Mouse (Mus musculus) spleen, postnatal 36 days (tissue): ENCODE data around the gene Bmt2.

ENCODE experiments used
- DNase-seq, 2 experiments: peaks; one replicate each; pipeline ENCODE4 v3.0.0; 2022; ENCODE audit warnings: low spot score in 2 of 2, mixed read lengths in 1 of 2

Bmt2 gene

DNA sequence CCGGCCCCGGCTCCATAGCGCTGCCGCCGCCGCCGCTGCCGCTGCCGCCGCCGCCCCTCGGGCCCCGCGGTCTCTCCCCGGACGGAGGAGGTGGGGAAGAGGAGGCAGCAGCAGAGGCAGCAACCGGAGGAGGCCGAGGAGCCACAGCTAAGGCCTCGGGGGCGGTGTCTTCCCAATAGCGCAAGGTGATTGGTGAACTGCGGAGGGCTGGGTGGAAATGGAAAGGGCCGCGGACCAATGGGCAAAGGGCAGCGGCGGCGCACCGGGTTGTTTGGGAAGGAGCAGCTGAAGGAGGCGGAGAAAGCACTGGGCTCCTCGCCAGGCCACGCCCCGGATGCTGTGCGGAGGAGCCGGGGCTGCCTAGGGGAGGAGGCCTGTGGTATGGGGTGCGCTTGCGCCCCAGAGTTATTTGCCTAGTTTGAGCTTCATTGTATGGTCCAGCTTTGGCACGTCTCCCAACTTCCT is at the start of gene Bmt2:
Gene Bmt2, minus strand, starts transcription at position 149 of the 465 bp plus-strand sequence.
- peak; percentile 99 for DNase-seq

GRCm38 (mm10) chr6:13722166-13722565 is 44.4 kb upstream of the Bmt2 start:
- no peak for DNase-seq

GRCm38 (mm10) chr6:13714867-13715266 is 37.1 kb upstream of the Bmt2 start:
- no peak for DNase-seq

GRCm38 (mm10) chr6:13696882-13697281 is 19.1 kb upstream of the Bmt2 start:
- no peak for DNase-seq

GRCm38 (mm10) chr6:13695103-13695845 is 17.5 kb upstream of the Bmt2 start:
- peak; percentile 44 to 58 for DNase-seq

DNA sequence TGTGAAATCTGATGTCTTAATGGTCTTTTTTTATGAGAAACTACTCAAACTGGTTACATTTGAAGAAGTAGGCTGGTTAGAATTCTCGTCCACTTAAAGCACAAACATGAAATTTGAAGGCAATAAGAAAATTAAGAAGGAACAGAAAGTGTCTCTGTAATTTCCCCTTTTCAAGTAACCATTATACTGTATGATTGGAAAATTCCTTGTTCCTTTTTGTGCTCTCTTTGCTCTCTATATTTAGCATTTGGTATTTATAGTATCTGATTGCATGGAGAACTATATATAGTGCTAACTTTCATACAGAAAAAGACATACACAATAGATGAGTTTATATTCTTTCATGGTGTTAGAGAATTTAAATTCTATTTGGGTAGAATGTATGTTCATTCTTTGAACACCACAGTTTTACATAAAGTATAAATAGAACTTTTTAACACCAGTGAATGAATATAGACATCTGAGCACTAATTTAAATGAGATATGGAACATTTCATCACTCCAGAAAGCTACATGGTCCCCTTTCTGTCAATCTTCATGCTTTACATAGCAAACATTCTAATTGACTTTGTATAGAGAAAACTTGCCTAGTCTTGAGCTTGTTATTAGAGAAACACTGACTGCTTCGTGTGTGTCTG is 14.0 kb upstream of the Bmt2 start:
- DNase-seq = peak in 1 of 2 experiments; percentile 21

- DNase-seq = peak in 1 of 2 experiments; percentile 25
Observed at GRCm38 (mm10) chr6:13690398-13690797, 12.6 kb upstream of the Bmt2 start.

DNA sequence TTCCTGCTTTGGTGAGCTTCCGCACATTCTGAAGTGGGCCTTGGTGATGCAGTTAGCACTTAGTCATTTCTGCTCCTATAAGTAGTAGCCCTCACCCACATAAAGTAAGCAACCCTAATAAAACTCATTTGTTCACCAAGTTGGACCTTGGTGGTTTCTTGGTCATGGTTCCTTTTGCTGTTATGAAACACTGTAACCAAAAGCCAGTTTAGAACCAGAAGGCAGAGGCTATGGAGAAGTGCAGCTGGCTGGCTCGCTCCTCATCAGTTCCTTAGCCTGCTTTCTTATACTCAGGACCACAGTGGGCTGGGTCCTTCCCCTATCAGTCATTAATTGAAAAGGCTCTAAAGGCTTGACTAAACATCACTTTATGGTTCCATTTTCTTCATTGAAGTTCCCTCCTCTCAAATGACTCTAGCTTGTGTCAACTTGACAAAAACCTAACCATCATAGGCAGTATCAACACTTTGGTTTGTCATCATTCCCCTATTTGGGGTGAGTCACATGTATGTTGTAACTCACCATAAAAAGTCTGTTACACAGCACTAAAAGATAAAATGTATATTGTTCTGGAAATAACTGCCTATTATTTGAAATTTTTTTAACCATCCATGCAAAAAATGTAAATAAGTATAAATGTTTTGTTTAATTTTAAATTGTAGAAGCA is 6.3 kb upstream of the Bmt2 start:
- DNase-seq = no peak

DNA sequence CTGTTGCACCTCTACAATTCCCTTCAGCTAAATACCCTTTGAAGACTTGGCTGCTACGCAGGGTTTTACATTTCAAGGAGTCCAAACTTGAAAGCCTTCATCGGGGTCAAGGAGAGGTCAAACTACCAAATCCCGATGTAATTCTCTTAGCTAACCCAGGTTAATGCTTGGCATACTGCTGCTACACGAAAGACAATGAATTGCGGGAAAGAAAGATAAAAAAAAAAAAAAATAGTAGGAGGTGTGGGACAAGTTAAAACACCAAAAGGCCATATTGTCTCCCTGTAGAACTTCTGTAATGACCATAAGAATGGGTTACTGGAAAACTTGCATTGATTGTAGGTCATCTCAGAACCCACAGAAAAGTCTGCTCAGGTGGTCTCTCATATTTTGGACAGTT is 583 bp upstream of the Bmt2 start:
- DNase-seq = no peak

- DNase-seq = peak; percentile 31 to 45
Observed at GRCm38 (mm10) chr6:13677141-13677761, 515 bp downstream of the Bmt2 start.

DNA sequence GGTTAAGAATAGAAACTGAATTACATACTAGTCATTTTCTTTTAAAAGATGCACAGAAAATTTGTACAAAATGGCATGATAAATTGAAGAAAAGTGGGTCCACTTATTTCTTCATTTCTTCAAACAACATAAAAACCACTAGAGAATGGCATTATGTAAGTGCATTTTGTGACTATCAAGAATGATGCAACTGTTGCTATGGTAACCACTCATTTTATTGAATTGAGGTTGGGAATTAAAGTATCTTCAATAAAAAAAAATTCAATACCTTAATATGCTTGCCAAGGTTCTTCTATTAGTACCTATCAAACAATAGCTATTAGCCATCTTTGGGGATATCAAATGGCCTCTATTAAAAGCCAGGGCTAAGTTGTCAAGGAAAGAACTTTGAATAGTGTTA is 1.6 kb downstream of the Bmt2 start:
- DNase-seq = no peak

- DNase-seq = no peak
Observed at GRCm38 (mm10) chr6:13674600-13675305, 3.0 kb downstream of the Bmt2 start.

DNA sequence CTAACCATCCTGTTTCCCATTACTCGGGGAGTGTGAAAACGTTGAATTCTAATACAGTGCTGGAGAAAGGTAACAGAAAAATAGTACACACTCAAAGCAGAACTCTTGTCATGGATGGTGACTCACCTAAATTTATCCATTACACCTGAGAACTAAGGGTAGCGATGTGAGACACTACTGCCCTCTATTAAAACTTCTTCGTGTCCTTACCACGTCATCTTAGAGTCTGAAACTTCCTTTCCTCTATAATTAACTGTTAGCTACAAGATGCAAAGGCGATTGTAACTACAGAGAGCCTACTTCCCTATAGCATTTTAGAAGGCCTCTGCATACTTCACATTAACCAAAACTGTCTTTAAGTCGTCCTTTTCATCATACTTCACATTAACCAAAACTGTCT is 12.1 kb downstream of the Bmt2 start:
- DNase-seq = peak; percentile 16 to 18

GRCm38 (mm10) chr6:13658016-13658415 is 19.8 kb downstream of the Bmt2 start:
- DNase-seq = no peak

DNA sequence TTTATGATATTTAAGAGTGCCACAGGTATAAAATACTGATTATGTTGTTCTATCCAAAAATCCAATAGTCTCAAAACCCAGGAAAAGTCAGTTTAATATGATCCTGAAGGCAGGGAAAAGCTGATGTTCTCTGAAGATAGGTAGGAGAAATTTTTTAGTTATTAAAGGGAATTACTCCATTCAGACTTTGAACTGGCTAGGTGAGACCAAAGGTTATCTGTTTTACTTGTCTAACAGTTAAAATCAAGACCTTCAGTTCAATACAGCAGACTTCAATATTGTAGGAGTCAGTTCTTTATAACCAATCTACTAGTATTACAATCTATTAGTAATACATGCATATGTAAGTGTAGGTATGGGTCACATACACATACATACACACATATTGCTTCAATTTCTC is 23.7 kb downstream of the Bmt2 start:
- DNase-seq = no peak

DNA sequence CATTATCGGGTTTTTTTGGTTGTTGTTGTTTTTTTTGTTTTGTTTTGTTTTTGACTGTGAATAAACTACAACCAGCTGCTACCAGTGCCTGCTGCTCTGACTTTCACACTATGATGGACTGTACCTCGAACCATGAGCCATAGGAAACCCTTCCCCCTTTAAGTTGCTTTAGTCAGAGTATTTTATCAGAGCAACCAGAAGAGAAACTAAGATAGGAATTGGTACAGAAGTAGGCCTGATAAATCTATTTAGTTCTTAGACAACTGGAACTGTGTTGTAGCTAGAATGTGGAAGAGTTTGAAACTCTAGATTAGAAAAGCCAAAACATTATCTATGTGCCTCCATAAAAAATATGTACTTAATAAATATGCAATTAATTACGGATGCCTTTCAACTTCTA is 25.5 kb downstream of the Bmt2 start:
- DNase-seq = no peak

- no peak for DNase-seq
Observed at GRCm38 (mm10) chr6:13650854-13651253, 26.9 kb downstream of the Bmt2 start.

GRCm38 (mm10) chr6:13648305-13648704 is 29.5 kb downstream of the Bmt2 start:
- no peak for DNase-seq

GRCm38 (mm10) chr6:13636582-13636989 is 41.2 kb downstream of the Bmt2 start:
- no peak for DNase-seq

DNA sequence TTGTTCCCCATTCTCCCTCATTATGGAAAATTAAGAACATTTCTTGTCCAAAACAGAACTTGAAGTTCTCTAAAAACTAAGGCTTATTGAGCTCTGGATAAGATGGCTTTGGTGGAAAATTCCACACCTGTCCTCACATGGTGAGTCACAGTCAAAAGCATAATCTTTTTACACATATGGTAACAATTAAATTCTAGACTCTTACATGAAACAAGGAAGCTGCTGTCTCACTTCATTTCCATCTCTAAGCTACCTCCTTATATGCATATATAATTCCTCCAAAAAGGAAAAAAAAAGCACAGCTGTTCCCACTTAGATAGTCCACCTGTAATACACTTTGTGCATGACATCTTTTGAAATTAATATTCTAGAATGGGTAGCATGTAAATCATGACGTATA is 45.2 kb downstream of the Bmt2 start:
- no peak for DNase-seq

- no peak for DNase-seq
Observed at GRCm38 (mm10) chr6:13630607-13631006, 47.2 kb downstream of the Bmt2 start.

DNA sequence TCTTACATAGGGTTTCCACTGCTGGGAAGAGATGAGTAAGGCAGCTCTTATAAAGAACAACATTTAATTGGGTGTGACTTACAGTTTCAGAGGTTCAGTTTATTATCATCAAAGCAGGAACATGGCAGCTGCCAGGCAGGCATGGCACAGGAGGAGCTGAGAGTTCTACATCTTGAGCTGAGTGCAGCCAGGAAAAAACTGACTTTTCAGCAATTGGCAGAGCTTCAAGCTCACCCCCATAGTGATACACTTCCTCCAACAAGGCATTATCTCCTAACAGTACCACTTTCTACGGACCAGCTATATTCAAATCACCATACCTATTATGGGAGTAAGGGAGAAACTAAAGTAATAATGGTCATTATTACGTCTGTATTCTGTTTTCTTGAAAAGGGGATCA is 58.1 kb downstream of the Bmt2 start:
- DNase-seq = no peak
